Mouse (Mus musculus) 3T3-L1 (cell line): ENCODE data around the gene Fndc7.

Experiments used
- DNase-seq: peaks from one replicate; pipeline ENCODE4 v3.0.0-alpha.2; 2015; ENCODE audit warnings: low read depth, low spot score

Fndc7 gene

DNA sequence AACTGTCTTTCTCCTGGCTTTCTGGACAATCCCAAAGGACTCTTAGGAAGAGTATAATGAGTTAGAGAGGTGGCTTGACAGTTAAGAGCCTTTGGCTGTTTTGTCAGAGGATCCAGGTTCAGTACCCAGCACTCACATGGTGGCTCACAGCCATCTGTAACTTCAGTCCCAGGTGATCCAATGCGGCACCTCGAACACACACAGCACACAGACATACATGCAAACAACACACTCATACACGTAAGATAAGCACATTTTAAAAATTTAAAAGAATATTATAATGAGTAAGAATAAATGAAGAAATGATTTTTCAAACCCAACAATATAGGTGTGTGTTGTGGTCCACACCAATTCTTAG lies 2.2 kb downstream of the Fndc7 start:
- DNase-seq, result no peak

DNA sequence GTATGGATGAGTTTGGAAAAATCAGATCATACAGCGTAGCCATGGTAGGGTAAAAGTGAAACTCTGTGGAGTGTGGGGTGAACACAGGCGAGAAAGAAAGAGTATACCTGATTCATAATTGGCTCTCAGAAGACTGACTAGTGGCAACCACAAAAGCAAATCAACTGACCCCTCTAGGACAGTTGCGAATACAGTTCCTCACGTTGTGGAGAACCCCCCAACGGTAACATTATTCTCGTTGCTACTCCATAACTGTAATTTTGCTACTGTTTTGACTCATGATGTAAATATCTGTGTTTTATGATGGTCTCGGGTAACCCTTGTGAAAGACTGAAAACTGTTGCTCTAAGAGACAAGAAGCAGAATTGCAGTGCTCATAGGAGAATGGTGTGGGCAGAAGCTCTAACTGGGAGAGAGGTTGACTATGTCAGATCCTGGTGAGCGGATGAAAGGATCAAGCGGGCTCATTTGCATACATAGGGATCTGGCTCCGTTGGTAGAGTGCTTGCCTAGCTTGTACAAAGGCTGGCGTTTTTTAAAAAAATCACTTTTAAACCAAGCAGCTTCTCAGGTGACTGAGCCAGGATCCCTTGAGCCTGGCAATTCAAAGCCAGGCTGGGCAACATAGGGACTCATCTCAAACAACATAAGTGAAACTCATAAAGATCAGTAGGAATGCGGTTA lies 2.7 kb downstream of the Fndc7 start:
- DNase-seq, result no peak

DNA sequence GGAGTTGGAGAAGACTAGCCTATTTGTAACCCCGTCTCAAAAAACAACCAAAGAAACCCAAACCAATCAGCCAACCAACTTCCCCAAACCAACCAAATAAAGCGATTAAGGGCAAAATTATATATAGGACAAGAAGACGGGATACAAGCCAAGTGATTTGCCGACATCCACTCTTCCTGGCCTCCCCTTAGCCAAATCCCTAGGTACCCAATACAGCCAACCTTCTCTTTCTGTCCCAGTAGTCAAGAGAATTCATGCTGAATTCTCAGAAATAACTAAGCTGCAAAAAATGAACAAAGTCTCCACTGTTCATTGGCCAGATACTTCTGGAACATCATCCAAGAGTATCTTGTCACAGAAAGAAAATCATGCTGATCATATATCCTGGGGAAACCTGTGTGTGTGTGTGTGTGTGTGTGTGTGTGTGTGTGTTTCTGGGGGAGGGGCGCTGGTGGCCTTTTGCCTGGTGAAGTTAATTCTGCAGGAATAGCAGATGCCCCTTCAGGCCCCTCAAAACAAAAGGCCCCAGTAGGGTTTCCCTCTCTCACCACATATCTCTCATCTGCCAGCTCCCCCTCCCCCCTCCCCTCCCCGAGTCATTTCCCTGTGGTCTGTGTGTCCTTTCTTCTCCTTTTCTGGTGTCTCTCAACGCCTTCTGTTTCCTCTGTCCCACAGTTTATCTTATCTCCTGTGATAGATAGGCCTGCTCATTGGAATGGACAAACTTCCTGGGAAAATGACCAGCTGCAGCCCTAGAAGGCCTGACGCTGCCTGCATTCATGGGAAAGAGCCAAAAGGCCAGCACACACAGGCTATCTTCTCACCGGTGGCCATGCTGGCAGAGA lies 3.9 kb downstream of the Fndc7 start:
- DNase-seq, result peak; percentile 33

DNA sequence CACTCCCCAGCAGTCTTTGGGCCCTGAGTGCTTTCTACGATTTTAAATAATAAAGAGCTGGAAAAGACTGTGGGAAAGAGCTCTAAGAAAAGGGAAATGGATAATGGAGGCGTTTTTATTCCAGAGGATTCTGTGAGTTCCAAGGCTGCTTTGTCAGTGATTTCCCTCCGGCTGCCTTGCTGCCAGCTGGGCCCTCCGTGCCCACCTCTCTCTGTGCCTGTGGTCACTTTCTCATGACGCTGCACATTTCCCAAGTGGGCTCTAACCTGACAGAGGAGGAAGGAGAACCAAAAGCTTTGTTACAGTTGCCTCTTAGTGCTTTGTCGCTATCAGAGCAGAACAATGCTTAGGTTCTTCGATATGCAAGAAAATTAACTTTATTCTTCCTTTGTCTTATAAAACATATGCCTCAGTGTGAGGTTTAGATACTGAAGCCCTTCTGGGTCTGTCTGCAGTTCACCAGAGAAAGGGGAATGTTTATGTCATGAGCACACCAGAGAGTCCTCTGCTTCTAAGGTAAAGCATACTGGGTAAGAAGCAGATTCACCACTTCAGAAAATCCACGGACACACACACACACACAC lies 5.0 kb downstream of the Fndc7 start:
- DNase-seq, result no peak

DNA sequence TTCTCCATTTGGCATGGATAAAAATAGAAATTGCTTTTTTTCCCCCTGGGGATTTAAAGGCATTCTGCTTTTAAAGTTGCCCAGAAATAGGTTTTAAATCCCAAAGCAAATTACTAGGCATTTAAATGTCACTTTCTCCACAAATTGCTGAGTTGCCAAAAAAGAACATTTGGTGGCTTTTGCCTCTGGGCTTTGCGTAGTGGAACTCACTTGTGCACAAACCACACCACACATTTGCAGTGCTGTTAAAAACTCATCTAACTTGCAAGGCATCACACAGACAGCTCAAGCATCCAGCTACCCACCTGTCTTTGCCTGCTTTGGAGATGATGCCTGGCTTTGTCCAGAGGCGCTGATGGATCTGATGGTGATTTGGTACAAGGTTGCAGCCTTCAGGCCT lies 6.7 kb downstream of the Fndc7 start:
- DNase-seq, result peak; percentile 45

DNA sequence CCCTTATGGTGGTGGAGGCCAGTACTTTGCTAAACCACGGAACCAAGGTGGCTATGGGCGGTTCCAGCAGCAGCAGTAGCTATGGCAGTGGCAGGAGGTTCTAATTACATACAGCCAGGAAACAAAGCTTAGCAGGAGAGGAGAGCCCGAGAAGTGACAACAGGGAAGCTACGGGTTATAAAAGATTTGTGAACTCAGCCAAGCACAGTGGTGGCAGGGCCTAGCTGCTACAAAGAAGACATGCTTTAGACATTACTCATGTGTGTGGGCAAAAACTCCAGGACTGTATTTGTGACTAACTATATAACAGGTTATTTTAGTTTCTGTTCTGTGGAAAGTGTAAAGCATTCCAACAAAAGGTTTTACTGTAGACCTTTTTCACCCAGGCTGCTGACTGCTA lies 7.9 kb downstream of the Fndc7 start:
- DNase-seq, result peak; percentile 90

DNA sequence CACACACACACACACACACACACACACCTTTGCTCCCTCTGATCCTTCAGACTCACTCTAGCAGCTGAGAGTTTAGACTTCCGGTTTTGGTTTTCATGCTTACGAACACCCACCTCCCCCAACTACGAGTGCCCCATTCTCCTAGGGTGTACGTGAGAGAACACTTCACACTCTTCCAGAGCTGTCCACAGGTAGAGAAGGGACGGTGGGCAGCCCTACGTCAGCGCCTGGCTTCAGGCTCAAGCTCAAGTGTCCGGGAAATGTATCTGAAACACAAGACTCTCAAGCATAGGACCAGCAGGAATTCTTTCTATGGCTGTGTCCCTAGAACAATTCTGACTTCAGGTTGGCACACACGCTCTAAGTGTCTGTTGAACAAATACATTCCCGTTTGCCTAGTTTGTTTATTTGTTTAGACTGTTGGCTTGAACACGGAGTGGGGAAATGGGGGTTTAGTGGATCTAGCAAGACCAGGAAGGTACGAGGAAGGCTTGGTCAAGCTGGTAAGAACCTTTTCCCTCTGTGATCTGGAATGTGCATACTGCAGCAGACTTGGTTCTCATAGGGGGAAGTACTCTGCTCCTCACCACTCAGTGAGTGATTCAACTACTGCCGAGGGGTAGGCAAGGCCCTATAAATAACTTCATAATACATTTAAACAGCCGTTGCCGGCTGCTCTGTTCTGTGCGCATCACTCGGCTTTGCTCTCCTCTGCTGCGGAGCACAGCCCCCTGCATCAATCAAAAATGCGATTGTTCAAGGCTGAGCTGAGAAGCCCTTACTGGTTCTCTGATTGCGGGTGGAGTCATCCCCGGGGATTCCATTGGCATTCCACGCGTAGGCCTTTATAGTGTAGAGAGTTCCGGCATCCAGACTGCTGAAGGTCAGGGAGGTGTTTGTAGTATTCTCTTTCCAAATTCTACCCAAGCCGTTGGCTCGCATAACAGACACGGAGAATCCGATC lies 9.0 kb downstream of the Fndc7 start:
- peak; percentile 62 for DNase-seq

DNA sequence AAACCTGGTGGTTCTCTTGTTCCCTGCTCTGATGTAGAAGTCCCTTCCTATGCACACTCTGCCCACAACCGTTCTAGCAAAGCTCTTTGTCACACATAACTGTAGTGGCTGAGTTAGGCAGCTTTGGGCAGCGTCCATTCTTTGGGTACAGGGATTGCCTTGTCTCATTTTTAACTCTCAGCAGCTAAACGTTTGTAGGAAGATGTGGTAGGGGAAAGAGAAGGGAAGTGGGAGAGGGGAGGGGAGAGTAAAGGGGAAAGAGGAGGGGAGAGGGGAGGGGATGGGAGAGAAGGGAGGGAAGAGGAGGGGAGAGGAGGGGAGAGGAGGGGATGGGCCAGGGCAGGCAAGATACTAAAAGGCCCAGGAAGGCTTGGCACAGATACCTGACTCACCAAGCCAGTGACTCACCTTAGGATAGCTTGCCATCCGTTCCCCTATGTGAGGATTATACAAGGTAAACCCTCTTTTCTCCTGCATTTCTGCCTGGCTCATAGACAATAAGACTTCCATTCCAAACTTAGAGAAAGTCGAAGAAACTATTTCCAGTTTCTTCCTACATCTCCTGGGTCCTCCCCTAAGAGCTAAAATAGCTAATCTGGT lies 9.9 kb downstream of the Fndc7 start:
- peak; percentile 54 for DNase-seq

DNA sequence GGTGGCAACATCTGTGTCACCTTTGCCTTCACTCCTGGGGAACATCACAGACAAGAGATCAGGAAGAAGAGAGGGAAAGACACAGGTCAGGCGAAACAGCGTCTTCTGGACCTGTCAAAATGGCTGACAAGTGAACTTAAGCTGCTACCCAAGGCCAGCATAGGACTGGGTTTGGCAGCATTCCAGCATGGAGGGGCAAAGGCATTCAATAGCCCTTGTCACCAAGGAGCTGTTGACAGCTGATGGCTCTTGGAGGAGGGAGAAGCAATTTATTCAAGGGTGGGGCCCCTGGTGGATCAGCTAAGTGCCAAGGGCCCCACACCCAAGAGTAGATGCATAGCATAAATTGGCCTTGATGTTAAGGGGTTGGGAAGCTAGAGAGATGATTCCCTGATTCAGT lies 10.7 kb downstream of the Fndc7 start:
- DNase-seq, result no peak

DNA sequence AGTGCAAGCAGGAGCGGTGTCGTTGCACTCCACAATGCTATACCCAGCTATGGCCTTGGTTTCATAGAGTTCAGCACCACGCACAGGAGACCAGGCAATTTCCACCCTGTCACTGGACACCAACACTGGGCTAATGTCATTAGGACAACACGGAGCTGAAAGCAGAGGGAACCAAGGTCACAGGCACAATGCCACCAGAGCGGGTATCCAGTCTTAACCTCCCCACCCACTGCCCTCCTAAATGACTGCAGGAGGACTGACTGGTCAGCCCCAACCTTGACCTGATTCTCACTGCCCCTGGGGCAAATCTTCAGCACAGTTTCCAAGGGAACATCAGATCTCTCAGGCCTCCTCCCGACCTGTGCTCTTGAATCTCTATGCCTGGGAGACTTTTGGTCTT lies 19.2 kb downstream of the Fndc7 start:
- DNase-seq, result no peak

DNA sequence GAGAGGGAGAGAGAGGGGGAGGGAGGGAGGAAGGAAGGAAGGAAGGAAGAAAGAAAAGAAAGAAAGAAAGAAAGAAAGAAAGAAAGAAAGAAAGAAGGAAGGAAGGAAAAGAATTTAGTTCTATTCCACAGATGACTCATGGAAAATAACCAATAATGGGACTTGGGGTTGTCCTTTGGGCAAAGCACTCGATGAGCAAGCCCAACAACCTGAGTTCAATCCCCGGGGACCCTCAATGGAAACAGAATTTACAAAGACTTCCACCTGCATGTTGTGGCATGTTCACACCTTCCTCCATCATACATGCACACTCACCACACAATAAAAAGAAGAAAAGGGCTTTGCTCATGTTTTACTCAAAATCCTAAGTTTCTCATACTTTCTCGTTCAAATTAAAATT lies 22.4 kb downstream of the Fndc7 start:
- no peak for DNase-seq

DNA sequence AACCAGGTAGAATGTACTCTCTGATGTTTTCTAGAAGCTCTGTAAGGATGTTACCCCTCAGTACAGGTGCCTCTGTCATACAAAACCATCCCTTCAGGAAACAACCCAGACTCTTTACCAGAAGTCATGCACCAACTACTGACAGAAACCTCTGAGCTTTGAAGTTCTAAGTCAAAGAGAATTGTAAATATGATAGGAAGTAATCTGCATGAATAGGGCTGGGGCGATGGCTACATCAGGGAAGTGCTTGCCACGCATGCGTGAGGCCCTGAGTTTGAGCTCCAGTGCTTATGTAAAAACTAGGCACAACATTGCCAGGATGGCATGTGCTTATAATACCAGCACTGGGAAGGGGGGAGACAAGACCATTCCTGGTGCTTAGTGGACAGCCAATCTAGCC lies 24.1 kb downstream of the Fndc7 start:
- DNase-seq, result no peak

DNA sequence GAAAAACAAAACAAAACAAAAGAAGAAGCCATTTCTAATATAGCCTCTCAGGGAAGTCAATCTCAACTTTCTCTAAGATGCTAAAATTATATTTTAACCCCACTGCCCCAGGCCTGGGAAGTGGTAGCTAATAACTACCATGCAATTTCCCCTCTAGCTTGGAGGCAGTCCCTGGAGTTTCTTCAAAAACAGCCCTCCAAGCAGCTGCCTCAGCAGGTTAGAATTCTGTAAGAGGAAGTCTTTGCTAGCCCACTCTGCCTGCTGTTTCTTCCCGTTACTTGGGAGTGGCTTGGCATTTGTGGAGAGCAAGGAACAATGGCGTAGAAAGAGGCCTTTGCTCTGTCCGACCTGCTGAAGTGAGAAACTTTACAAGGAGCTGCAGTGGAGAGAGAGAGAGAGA lies 24.7 kb downstream of the Fndc7 start:
- no peak for DNase-seq

DNA sequence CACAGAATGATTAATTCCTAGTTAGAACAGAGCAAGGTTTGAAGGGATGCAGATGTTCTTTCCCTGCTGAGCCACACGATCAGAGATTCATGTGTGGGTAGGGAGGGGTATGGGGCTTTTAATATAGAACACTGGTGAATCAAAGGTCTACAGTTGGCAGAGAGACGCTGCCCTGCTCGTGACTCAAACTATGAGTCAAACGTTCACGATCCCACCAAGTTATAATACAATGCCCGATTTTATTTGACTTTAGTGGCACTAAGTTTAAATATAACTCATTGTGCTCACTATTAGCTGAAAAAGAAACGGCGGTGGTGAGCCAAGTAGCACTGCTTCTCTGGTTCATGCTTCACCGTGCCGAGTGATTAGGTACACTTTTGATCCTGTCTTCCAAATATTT lies 26.7 kb downstream of the Fndc7 start:
- peak; percentile 92 for DNase-seq

DNA sequence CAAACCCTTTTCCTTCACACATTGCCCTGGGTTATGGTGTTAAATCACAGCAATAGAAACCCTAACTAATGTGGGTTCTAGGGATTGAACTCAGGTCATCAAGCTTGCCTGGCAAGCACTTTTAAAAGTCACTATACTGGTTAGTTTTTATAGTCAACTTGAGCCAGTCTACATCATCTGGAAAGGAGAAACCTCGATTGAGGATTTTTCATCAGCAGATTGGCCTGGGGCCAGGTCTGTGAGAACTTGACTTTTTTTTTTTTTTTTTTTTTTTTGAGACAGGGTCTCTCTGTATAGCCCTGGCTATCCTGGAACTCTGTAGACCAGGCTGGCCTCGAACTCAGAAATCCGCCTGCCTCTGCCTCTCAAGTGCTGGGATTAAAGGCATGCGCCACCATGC lies 27.5 kb downstream of the Fndc7 start:
- DNase-seq, result peak; percentile 53

DNA sequence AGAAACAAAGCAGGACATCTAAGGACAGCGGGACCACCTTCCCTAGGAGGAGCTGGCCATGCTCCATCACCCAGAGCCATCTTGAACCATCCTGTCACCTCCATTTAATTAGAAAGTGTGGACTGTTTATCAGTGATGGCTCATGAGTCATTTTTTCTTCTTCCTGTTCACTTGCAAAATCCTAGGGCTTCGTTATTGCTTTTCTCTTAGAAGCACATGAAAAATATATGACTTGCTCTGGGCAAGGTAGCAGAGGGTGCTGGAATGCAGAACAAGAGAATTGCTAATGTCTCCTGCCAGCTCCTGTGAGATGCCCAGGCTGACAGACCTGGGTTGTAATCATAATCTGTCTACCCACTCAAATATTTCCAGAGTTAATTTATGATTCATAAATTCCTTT lies 29.0 kb downstream of the Fndc7 start:
- DNase-seq, result peak; percentile 62

DNA sequence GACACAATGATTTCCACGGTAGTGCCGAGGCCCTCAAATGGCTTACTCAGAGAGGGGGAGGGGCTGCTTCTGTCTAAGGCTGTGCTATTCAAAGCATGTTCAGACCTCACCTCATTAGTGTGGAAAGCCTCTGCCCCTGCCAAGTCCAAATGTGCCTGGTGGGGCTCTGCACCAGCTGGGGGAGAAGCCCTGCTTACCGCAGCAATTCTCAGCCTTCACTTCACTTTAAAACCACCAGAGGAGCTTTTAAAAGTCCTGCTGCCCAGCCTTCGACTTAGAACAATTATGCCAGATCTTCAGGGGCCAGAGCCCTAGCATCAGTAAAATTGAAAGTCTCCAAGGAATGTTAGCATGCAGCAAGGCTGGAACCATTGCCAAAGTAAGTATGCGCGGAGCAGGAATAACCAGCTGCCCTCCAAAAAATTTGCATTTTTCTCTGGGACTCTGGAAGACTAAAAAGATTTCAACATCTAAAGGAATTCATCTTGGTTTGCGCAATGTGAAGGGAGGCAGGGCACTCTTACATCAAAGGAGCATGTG lies 31.5 kb downstream of the Fndc7 start:
- DNase-seq, result peak; percentile 96

DNA sequence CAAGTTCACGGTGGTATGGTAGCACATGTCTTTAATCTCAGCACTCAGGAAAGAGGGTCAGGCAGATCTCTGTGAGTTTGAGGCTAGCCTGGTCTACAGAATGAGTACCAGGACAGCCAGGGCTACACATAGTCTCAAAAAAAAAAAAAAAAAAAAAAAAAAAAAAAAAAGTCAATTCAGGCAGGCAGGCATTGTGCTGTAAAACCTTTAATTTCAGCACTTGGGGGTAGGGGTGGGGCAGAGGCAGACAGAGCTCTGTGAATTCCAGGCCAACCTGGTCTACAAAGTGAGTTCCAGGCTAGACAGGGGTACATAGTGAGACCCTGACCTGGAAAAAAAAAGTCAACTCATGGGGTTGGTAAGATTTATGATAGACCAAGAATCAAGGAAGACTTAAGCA lies 32.1 kb downstream of the Fndc7 start:
- no peak for DNase-seq

DNA sequence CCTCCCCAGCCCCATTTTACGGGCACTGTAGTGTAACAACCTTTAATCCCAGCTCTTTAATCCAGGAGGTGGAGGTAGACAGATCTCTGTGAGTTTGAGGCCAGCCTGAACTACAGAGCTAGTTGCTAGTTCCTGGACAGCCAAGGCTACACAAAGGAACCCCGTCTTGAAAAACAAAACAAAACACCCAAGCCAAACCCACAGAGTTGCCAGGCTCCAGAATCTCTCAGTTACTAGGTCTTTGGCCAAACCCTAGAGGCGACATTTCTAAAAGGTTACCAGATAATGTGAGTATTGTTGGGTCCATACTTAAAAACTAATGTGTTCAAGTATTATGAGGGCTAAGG lies 32.7 kb downstream of the Fndc7 start:
- peak; percentile 45 for DNase-seq

DNA sequence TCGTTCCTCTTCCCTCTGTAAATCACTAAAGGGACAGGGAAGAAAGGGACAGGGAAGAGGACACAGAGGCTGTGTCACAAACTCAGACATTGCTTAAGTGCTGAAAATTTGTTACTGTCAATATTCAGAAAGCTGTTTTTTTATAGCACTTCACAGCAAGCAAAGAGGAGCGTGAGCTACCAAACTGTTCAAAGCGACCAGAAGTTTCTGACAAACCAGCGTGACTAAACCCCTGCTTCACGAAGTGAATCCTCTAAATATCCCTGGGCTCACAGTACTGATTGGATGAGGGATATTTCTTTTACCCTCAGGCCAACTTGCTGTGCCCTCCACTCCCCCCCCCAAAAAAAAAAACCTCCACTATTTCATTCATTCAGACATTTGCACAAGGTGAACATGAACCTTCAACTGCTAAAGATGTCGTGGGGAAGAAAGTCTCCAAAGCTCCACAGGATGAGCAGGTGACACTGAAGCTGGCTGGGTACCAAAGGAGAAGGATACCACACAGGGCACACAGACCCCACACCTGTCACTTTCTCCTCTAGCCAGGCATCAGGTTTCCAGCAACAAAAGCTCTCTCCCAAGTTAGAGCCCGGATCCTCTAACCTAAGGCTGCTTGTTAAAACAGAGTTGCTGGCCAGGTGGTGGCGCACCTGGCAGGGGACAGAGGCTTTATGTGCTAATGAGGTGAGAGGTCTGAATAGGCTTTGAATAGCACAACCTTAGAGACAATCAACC lies 33.3 kb downstream of the Fndc7 start:
- DNase-seq, result peak; percentile 24

DNA sequence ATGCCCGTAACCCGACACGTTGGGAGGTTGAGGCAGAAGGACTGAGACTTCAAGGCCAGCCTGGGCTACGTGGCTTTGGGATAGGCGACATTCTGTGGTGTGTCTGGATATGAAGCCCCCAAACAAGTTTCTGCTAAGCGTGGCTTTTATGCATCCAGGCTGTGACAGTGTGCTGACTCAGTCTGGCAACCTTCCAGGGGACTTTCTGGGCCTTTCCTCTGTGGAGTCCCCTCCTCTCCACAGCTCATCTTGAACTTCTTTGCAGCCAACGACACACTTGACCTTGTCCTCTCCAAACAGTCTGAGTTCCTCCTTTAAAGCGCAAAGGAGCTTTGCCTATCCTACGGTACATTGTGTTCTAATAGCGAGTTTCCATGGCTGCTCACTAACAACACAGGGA lies 33.9 kb downstream of the Fndc7 start:
- DNase-seq, result peak; percentile 94
